Mouse (Mus musculus) MEL (cell line): ENCODE measurements around the gene Olfr51. TPM values are rescaled to one million over a fixed set of nuclear protein-coding genes. Genes with fewer than 3 reads are reported as not detected.
A peak's percentile ranks its signal among the peaks of the same experiment; 100 is the strongest.

ENCODE experiments used
- DNase-seq: peaks from one replicate; pipeline ENCODE4 v3.0.0; 2011; ENCODE audit warnings: low read depth, low spot score
- H3K27ac ChIP-seq: 2 replicates; pipeline ENCODE4 v1.5.1; 2012; ENCODE audit warnings: low read depth, mild to moderate bottlenecking, control low read depth, low read length, moderate library complexity; ENCODE audit not compliant: control insufficient read depth
- H3K27me3 ChIP-seq, 2 experiments: fragments of 150-350 bp in 1 of 2; sonication (generic) in 1 of 2; 2 replicates each; pipeline ENCODE4 v1.6.1; 2012; ENCODE audit warnings: low read length in 2 of 2, mild to moderate bottlenecking in 2 of 2, improper control_type of control experiment in 1 of 2, moderate library complexity in 1 of 2; ENCODE audit not compliant: insufficient read depth in 2 of 2, control insufficient read depth in 1 of 2
- H3K36me3 ChIP-seq, 2 experiments: 2 replicates each; pipeline ENCODE4 v1.6.1; 2012 to 2014; ENCODE audit warnings: low read length in 2 of 2, improper control_type of control experiment in 1 of 2, inconsistent platforms in 1 of 2, mild to moderate bottlenecking in 1 of 2; ENCODE audit not compliant: insufficient read depth in 2 of 2, control insufficient read depth in 1 of 2
- H3K4me1 ChIP-seq, 2 experiments: fragments of 150-350 bp in 1 of 2; sonication (generic) in 1 of 2; 2 replicates each; pipeline ENCODE4 v1.6.1; 2012; ENCODE audit warnings: low read length in 2 of 2, improper control_type of control experiment in 1 of 2, mild to moderate bottlenecking in 1 of 2; ENCODE audit not compliant: insufficient read depth in 2 of 2, control insufficient read depth in 1 of 2
- H3K4me3 ChIP-seq, 2 experiments: fragments of 150-350 bp in 1 of 2; sonication (generic) in 1 of 2; 2 replicates each; pipeline ENCODE4 v1.5.1; 2012; ENCODE audit warnings: low read depth in 2 of 2, low read length in 2 of 2, mild to moderate bottlenecking in 2 of 2, moderate library complexity in 2 of 2, control low read depth in 1 of 2, improper control_type of control experiment in 1 of 2; ENCODE audit not compliant: control insufficient read depth in 1 of 2, insufficient read depth in 1 of 2
- H3K79me2 ChIP-seq: 2 replicates; pipeline ENCODE4 v1.6.1; 2012; ENCODE audit warnings: mild to moderate bottlenecking, low read length, moderate library complexity; ENCODE audit not compliant: control insufficient read depth, poor library complexity, insufficient read depth
- H3K9ac ChIP-seq: 2 replicates; pipeline ENCODE4 v1.6.1; 2012; ENCODE audit warnings: low read depth, mild to moderate bottlenecking, control low read depth, low read length, moderate library complexity; ENCODE audit not compliant: control insufficient read depth, poor library complexity, severe bottlenecking
- H3K9me3 ChIP-seq: fragments of 150-350 bp; sonication (generic); replicated peaks from 2 replicates; pipeline ENCODE4 v1.6.1; 2012; ENCODE audit warnings: mild to moderate bottlenecking, low read length, improper control_type of control experiment, moderate library complexity; ENCODE audit not compliant: insufficient read depth
- BHLHE40 ChIP-seq: IDR thresholded peaks from 2 replicates; pipeline ENCODE4 v1.6.1; 2012; ENCODE audit warnings: low read depth, mild to moderate bottlenecking, inconsistent platforms, low read length, improper control_type of control experiment, borderline replicate concordance
- EP300 ChIP-seq, 2 experiments: IDR thresholded peaks; 2 replicates each; pipeline ENCODE4 v1.6.1; 2011; ENCODE audit warnings: improper control_type of control experiment in 2 of 2, low read length in 2 of 2, low read depth in 1 of 2, mild to moderate bottlenecking in 1 of 2
- GATA1 ChIP-seq: IDR thresholded peaks from 2 replicates; pipeline ENCODE4 v1.6.1; 2011; ENCODE audit warnings: low read depth, low read length, improper control_type of control experiment
- KAT2A ChIP-seq: conservative IDR thresholded peaks from 2 replicates; pipeline ENCODE4 v1.6.1; 2012; ENCODE audit warnings: low read depth, low read length, improper control_type of control experiment, inconsistent platforms
- MAX ChIP-seq: IDR thresholded peaks from 2 replicates; pipeline ENCODE4 v1.6.1; 2011; ENCODE audit warnings: low read length, improper control_type of control experiment
- MEF2A ChIP-seq: IDR thresholded peaks from 2 replicates; pipeline ENCODE4 v1.6.1; 2014; ENCODE audit warnings: low read depth, mild to moderate bottlenecking, inconsistent platforms, low read length, improper control_type of control experiment; ENCODE audit not compliant: poor library complexity, insufficient replicate concordance, severe bottlenecking; ENCODE audit errors: extremely low read depth
- NRF1 ChIP-seq: IDR thresholded peaks from 2 replicates; pipeline ENCODE4 v1.6.1; 2014; ENCODE audit warnings: low read depth, mild to moderate bottlenecking, inconsistent platforms, low read length, improper control_type of control experiment, moderate library complexity; ENCODE audit not compliant: poor library complexity, insufficient read depth, severe bottlenecking
- SIN3A ChIP-seq: IDR thresholded peaks from 2 replicates; pipeline ENCODE4 v1.6.1; 2012; ENCODE audit warnings: low read length, improper control_type of control experiment, inconsistent platforms
- SMC3 ChIP-seq: IDR thresholded peaks from 2 replicates; pipeline ENCODE4 v1.6.1; 2011; ENCODE audit warnings: low read depth, low read length, improper control_type of control experiment
- TBP ChIP-seq: IDR thresholded peaks from 2 replicates; pipeline ENCODE4 v1.8.0; 2011; ENCODE audit warnings: low read depth, low read length, improper control_type of control experiment
- TCF12 ChIP-seq: IDR thresholded peaks from 2 replicates; pipeline ENCODE4 v1.6.1; 2014; ENCODE audit warnings: low read depth, mild to moderate bottlenecking, inconsistent platforms, low read length, improper control_type of control experiment, moderate library complexity
- UBTF ChIP-seq: IDR thresholded peaks from 2 replicates; pipeline ENCODE4 v1.6.1; 2012; ENCODE audit warnings: low read depth, mild to moderate bottlenecking, inconsistent platforms, low read length, improper control_type of control experiment, moderate library complexity, borderline replicate concordance; ENCODE audit not compliant: insufficient read depth
- USF1 ChIP-seq: IDR thresholded peaks from 2 replicates; pipeline ENCODE4 v1.6.1; 2014; ENCODE audit warnings: low read depth, mild to moderate bottlenecking, inconsistent platforms, low read length, improper control_type of control experiment, moderate library complexity
- USF2 ChIP-seq, 2 experiments: IDR thresholded peaks; 2 replicates each; pipeline ENCODE4 v1.6.1; 2011 to 2012; ENCODE audit warnings: improper control_type of control experiment in 2 of 2, low read length in 2 of 2, borderline replicate concordance in 1 of 2, inconsistent platforms in 1 of 2, low read depth in 1 of 2, mild to moderate bottlenecking in 1 of 2; ENCODE audit not compliant: insufficient read depth in 1 of 2
- ZC3H11A ChIP-seq: IDR thresholded peaks from 2 replicates; pipeline ENCODE4 v1.6.1; 2012; ENCODE audit warnings: low read depth, mild to moderate bottlenecking, inconsistent platforms, low read length, improper control_type of control experiment
- ZKSCAN1 ChIP-seq: IDR thresholded peaks from 2 replicates; pipeline ENCODE4 v1.6.1; 2012; ENCODE audit warnings: low read depth, mild to moderate bottlenecking, inconsistent platforms, low read length, improper control_type of control experiment, moderate library complexity
- ZMIZ1 ChIP-seq: IDR thresholded peaks from 2 replicates; pipeline ENCODE4 v1.6.1; 2012; ENCODE audit warnings: low read depth, mild to moderate bottlenecking, inconsistent platforms, low read length, improper control_type of control experiment, moderate library complexity
- polyA plus RNA-seq, 2 experiments: library from polyadenylated mRNA; stranded (reverse) in 1 of 2; unstranded in 1 of 2; fragments of >175 nt in 1 of 2; fragments of >200 nt in 1 of 2; gene quantifications; 2 replicates each; pipeline versions ENCODE4 v1.2.1 to v1.2.4; 2012; ENCODE audit warnings: low replicate concordance in 2 of 2, low read depth in 1 of 2; ENCODE audit not compliant: insufficient read length in 2 of 2, insufficient read depth in 1 of 2, missing spikeins in 1 of 2
- total RNA-seq: library from RNA; depleted of rRNA; stranded (reverse); fragments of 300-350 nt; gene quantifications from 2 replicates; pipeline ENCODE4 v1.2.3, GENCODE M21; 2012; rRNA removed

The Olfr51 gene
- not detected in 2 replicates for total RNA-seq
- not detected for polyA plus RNA-seq

GRCm38 (mm10) chr11:51003296-51003695 is at the start of gene Olfr51:
TSS of gene Olfr51 (plus strand) at chr11:51003596.
- DNase-seq: no peak
- Histone ChIP-seq H3K27me3 (no peaks in the 10 kb centered on the region), H3K9me3 (no peaks in the 10 kb centered on the region), H3K36me3 (no peaks in the 10 kb centered on the region), H3K4me1 (no peaks in the 10 kb centered on the region), H3K9ac (no peak within 1 kb of the TSS), H3K4me3 (no peak within 1 kb of the TSS), H3K27ac (no peak within 1 kb of the TSS), H3K79me2 (no peaks in the 10 kb centered on the region)
- no peak for TF ChIP-seq NRF1
- no peak for TF ChIP-seq SIN3A
- TF ChIP-seq ZC3H11A: no peak
- no peak for TF ChIP-seq KAT2A
- TF ChIP-seq TBP: no peak
- no peak for TF ChIP-seq USF1
- no peak for TF ChIP-seq EP300 (IDR thresholded peaks at IDR 0.05; ENCODE audit: low read depth in 1 of 2, low read length in 2 of 2)
- TF ChIP-seq BHLHE40: no peak
- TF ChIP-seq UBTF: no peak
- no peak for TF ChIP-seq SMC3
- TF ChIP-seq ZKSCAN1: no peak
- no peak for TF ChIP-seq ZMIZ1
- no peak for TF ChIP-seq TCF12
- no peak for TF ChIP-seq MEF2A

DNA sequence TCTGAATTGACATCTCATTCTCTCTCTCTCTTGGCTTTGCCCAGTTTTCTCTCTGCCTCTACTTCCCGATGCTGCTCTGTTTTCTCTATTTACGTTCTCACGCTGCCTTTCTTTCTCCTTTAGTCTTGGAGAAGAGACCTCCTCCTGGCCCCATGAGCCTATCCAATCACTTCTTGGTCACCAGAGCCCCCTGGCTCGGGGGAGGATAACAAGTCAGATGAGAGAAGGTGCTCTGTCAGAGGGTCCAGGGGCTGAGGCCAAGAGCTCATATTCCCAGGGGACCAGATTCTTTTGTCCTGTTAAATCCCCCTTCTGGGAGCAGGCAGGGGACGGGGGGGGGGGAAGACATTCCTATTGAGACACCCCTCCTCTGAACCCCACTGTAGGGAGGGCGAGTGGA is 49.7 kb upstream of the Olfr51 start, which contains the start of gene Prop1:
TSS of gene Prop1 (minus strand) at position 101 of the 400 bp plus-strand sequence.
- Histone ChIP-seq H3K9ac (no peak within 1 kb of the TSS), H3K4me3 (no peak within 1 kb of the TSS), H3K27me3 (no peaks in the 10 kb centered on the region), H3K79me2 (no peaks in the 10 kb centered on the region), H3K27ac (no peak within 1 kb of the TSS), H3K4me1 (no peaks in the 10 kb centered on the region), H3K36me3 (no peaks in the 10 kb centered on the region), H3K9me3 (no peaks in the 10 kb centered on the region)
- TF ChIP-seq TBP (no peak), ZKSCAN1 (no peak)
- no peak for DNase-seq

- peak; percentile 7 for DNase-seq
- Histone ChIP-seq H3K4me1 (no peaks in the 10 kb centered on the region), H3K27ac (no peak overlapping the region), H3K36me3 (no peaks in the 10 kb centered on the region), H3K9me3 (no peaks in the 10 kb centered on the region), H3K4me3 (no peak overlapping the region), H3K27me3 (no peaks in the 10 kb centered on the region), H3K79me2 (no peaks in the 10 kb centered on the region), H3K9ac (no peak overlapping the region)
- peak; percentile 35; the same call in 1 of the 2 replicates for TF ChIP-seq TCF12
- no peak for TF ChIP-seq MAX
- TF ChIP-seq USF1: no peak
- TF ChIP-seq EP300 (IDR thresholded peaks at IDR 0.05; ENCODE audit: low read depth in 1 of 2, low read length in 2 of 2): peak; percentile 13 to 48; a peak in 1 of 4 replicates
- TF ChIP-seq USF2 (IDR thresholded peaks at IDR 0.05; ENCODE audit: borderline replicate concordance in 1 of 2, insufficient read depth in 1 of 2, low read depth in 1 of 2, low read length in 2 of 2): no peak
- peak; percentile 75 for TF ChIP-seq GATA1
Observed at GRCm38 (mm10) chr11:50964886-50965285, 38.5 kb upstream of the Olfr51 start.
